Mouse (Mus musculus) lung, embryonic 14.5 days (tissue): ENCODE data around the gene Ccr1. TPM values are rescaled to one million over a fixed set of nuclear protein-coding genes. Genes with fewer than 3 reads are reported as not detected.
"Not testable (repeated sequence)": the region's sequence is repeated elsewhere in the genome, so short reads cannot be mapped to it uniquely, and the experiment has no call there.

Experiments
- ATAC-seq: fragments of 200-750 bp; cut with Nextera tagmentation; 2 replicates; pipeline ENCODE4 v1.8.0; 2017; ENCODE audit warnings: mild to moderate bottlenecking, moderate TSS enrichment, moderate library complexity; ENCODE audit not compliant: insufficient read depth
- DNase-seq: peaks from one replicate; pipeline ENCODE4 v3.0.0-alpha.2; 2015
- H3K27ac ChIP-seq: fragments of 300-500 bp; sonication (generic); 2 replicates; pipeline ENCODE4 v1.5.1; 2014; ENCODE audit warnings: low read depth, mild to moderate bottlenecking, moderate library complexity
- H3K27me3 ChIP-seq: fragments of 300-500 bp; sonication (generic); 2 replicates; pipeline ENCODE4 v1.6.1; 2014; ENCODE audit warnings: low read length, control low read depth; ENCODE audit not compliant: insufficient read depth
- H3K36me3 ChIP-seq: fragments of 300-500 bp; sonication (generic); 2 replicates; pipeline ENCODE4 v1.6.1; 2014; ENCODE audit warnings: control low read depth; ENCODE audit not compliant: insufficient read depth
- H3K4me1 ChIP-seq: fragments of 300-500 bp; sonication (generic); 2 replicates; pipeline ENCODE4 v1.6.1; 2014; ENCODE audit warnings: antibody characterized with exemption, control low read depth; ENCODE audit not compliant: insufficient read depth
- H3K4me2 ChIP-seq: fragments of 300-500 bp; sonication (generic); 2 replicates; pipeline ENCODE4 v1.6.1; 2014; ENCODE audit warnings: mild to moderate bottlenecking
- H3K4me3 ChIP-seq: fragments of 300-500 bp; sonication (generic); 2 replicates; pipeline ENCODE4 v1.5.1; 2014; ENCODE audit warnings: low read depth, low read length
- H3K9ac ChIP-seq: fragments of 300-500 bp; sonication (generic); 2 replicates; pipeline ENCODE4 v1.6.1; 2014
- H3K9me3 ChIP-seq: fragments of 300-500 bp; sonication (generic); 2 replicates; pipeline ENCODE4 v1.6.1; 2016; ENCODE audit warnings: low read depth, low read length, control low read depth
- CTCF ChIP-seq: IDR thresholded peaks from 2 replicates; pipeline ENCODE4 v1.5.1; 2016; ENCODE audit warnings: antibody characterized with exemption, low read depth
- WGBS: fragments of 180-500 bp; shearing (Covaris S2); extraction: QIAGEN DNeasy Blood & Tissue Kit; methylation state at CpG from one replicate; pipeline ENCODE4 v1.1.7; 2014; 5-methylcytosine and 5-hydroxymethylcytosine counted together
- polyA plus RNA-seq: library from polyadenylated mRNA; unstranded; fragments of >200 nt; fragmentation: Nextera tagmentation; extraction: Ambion mirVana; gene quantifications from 2 replicates; pipeline ENCODE4 v1.2.1, GENCODE M21; 2014

The Ccr1 gene
- polyA plus RNA-seq, 1 experiment from 2014 or later: 4.0 TPM

- no peaks in the 10 kb centered on the region for H3K9me3 ChIP-seq
- TF ChIP-seq CTCF: no peak
- WGBS: 36% methylated on average over 1 of the region's 1 CpGs
- DNase-seq: no peak
- H3K4me2 ChIP-seq: no peak within 1 kb of the TSS
- H3K27me3 ChIP-seq: no peaks in the 10 kb centered on the region
- no peaks in the 10 kb centered on the region for H3K36me3 ChIP-seq
- H3K9ac ChIP-seq: no peak within 1 kb of the TSS
- no peak within 1 kb of the TSS for H3K27ac ChIP-seq
- H3K4me3 ChIP-seq: no peak within 1 kb of the TSS
- no peak for ATAC-seq
- no peaks in the 10 kb centered on the region for H3K4me1 ChIP-seq
Measured at GRCm38 (mm10) chr9:123978308-123978707, 9.8 kb upstream of the Ccr1 start, which contains the start of gene Ccr1l1. Gene Ccr1l1, minus strand, starts transcription at chr9:123978408.

GRCm38 (mm10) chr9:123976876-123977663 lies 8.6 kb upstream of the Ccr1 start:
- WGBS: 73% methylated on average over 9 of the region's 9 CpGs
- DNase-seq (no peak), ATAC-seq (no peak)
- Histone ChIP-seq H3K27ac (no peak overlapping the region), H3K4me3 (no peak overlapping the region), H3K4me2 (no peak overlapping the region), H3K9ac (no peak overlapping the region), H3K36me3 (no peaks in the 10 kb centered on the region), H3K9me3 (no peaks in the 10 kb centered on the region), H3K27me3 (no peaks in the 10 kb centered on the region), H3K4me1 (no peaks in the 10 kb centered on the region)
- no peak for TF ChIP-seq CTCF

- Histone ChIP-seq H3K9ac (no peak overlapping the region), H3K27ac (no peak overlapping the region), H3K4me2 (no peak overlapping the region), H3K4me1 (no peaks in the 10 kb centered on the region), H3K9me3 (no peaks in the 10 kb centered on the region), H3K4me3 (no peak overlapping the region), H3K36me3 (no peaks in the 10 kb centered on the region), H3K27me3 (no peaks in the 10 kb centered on the region)
- WGBS: 69% methylated on average over 2 of the region's 2 CpGs
- ATAC-seq: no peak
- TF ChIP-seq CTCF: no peak
- no peak for DNase-seq
Measured at GRCm38 (mm10) chr9:123975630-123976029, 7.1 kb upstream of the Ccr1 start.

- not testable (repeated sequence) for H3K27ac ChIP-seq, H3K9ac ChIP-seq, H3K4me1 ChIP-seq, H3K4me3 ChIP-seq, H3K27me3 ChIP-seq, ATAC-seq, H3K36me3 ChIP-seq, H3K9me3 ChIP-seq, DNase-seq, H3K4me2 ChIP-seq
- WGBS: 78% methylated on average over 1 of the region's 4 CpGs
Measured at GRCm38 (mm10) chr9:123966858-123967495, 1.5 kb downstream of the Ccr1 start.

GRCm38 (mm10) chr9:123964776-123965175 lies 3.7 kb downstream of the Ccr1 start:
- no peak for TF ChIP-seq CTCF
- H3K4me3 ChIP-seq: no peak overlapping the region
- no peaks in the 10 kb centered on the region for H3K4me1 ChIP-seq
- 77% methylated on average over 3 of the region's 3 CpGs for WGBS
- H3K36me3 ChIP-seq: no peaks in the 10 kb centered on the region
- H3K27me3 ChIP-seq: no peaks in the 10 kb centered on the region
- no peak overlapping the region for H3K9ac ChIP-seq
- H3K27ac ChIP-seq: no peak overlapping the region
- ATAC-seq (no peak), DNase-seq (no peak)
- no peaks in the 10 kb centered on the region for H3K9me3 ChIP-seq
- no peak overlapping the region for H3K4me2 ChIP-seq

- Histone ChIP-seq H3K4me1 (no peaks in the 10 kb centered on the region), H3K27me3 (no peaks in the 10 kb centered on the region), H3K9me3 (no peaks in the 10 kb centered on the region), H3K36me3 (no peaks in the 10 kb centered on the region), H3K27ac (no peak overlapping the region), H3K4me2 (no peak overlapping the region), H3K4me3 (no peak overlapping the region), H3K9ac (no peak overlapping the region)
- 80% methylated on average over 1 of the region's 1 CpGs for WGBS
- no peak for ATAC-seq
- TF ChIP-seq CTCF: no peak
- DNase-seq: no peak
Measured at GRCm38 (mm10) chr9:123960161-123960560, 8.3 kb downstream of the Ccr1 start.

- Histone ChIP-seq H3K9me3 (no peaks in the 10 kb centered on the region), H3K4me1 (no peaks in the 10 kb centered on the region), H3K4me3 (no peak overlapping the region), H3K27ac (no peak overlapping the region), H3K36me3 (no peaks in the 10 kb centered on the region), H3K9ac (no peak overlapping the region), H3K27me3 (no peaks in the 10 kb centered on the region), H3K4me2 (no peak overlapping the region)
- no peak for ATAC-seq
- WGBS: 55% methylated on average over 3 of the region's 3 CpGs
- no peak for TF ChIP-seq CTCF
- DNase-seq: no peak
Measured at GRCm38 (mm10) chr9:123957911-123958413, 10.5 kb downstream of the Ccr1 start.
